Mouse (Mus musculus): ENCODE measurements around the gene Pdia5. TPM values are rescaled to one million over a fixed set of nuclear protein-coding genes. Genes with fewer than 3 reads are reported as not detected.

The Pdia5 gene
- polyA plus RNA-seq, 1 experiment from 2014 or later = 63.4 TPM

- Histone ChIP-seq H3K4me3 (replicated peaks) (no peak overlapping the region), H3K36me3 (replicated peaks) (no peaks in the 10 kb centered on the region), H3K9ac (no peak overlapping the region), H3K4me2 (no peak overlapping the region), H3K27ac (replicated peaks) (no peak overlapping the region), H3K9me3 (replicated peaks) (no peaks in the 10 kb centered on the region), H3K27me3 (no peaks in the 10 kb centered on the region), H3K4me1 (replicated peaks) (no peaks in the 10 kb centered on the region)
- no peak for ATAC-seq (ENCODE audit: insufficient read depth)
- WGBS (ENCODE audit: insufficient replicate concordance) = 72% methylated on average over 4 of the region's 4 CpGs
These were observed 15.1 kb upstream of the Pdia5 start for GRCm38 (mm10) chr16:35505786-35506185.

- WGBS (ENCODE audit: insufficient replicate concordance) = 69% methylated on average over 8 of the region's 8 CpGs
- H3K4me1 ChIP-seq (replicated peaks) = no peaks in the 10 kb centered on the region
- no peaks in the 10 kb centered on the region for H3K27me3 ChIP-seq
- H3K4me2 ChIP-seq = no peak overlapping the region
- no peaks in the 10 kb centered on the region for H3K9me3 ChIP-seq (replicated peaks)
- no peak overlapping the region for H3K9ac ChIP-seq
- H3K27ac ChIP-seq (replicated peaks) = no peak overlapping the region
- no peak for ATAC-seq (ENCODE audit: insufficient read depth)
- no peaks in the 10 kb centered on the region for H3K36me3 ChIP-seq (replicated peaks)
- H3K4me3 ChIP-seq (replicated peaks) = no peak overlapping the region
These were observed 13.6 kb upstream of the Pdia5 start for GRCm38 (mm10) chr16:35504266-35504665.

- ATAC-seq (ENCODE audit: insufficient read depth) = no peak
- no peak overlapping the region for H3K4me2 ChIP-seq
- H3K4me3 ChIP-seq (replicated peaks) = no peak overlapping the region
- no peak overlapping the region for H3K27ac ChIP-seq (replicated peaks)
- 69% methylated on average over 11 of the region's 11 CpGs for WGBS (ENCODE audit: insufficient replicate concordance)
- H3K4me1 ChIP-seq (replicated peaks) = no peaks in the 10 kb centered on the region
- H3K27me3 ChIP-seq = no peaks in the 10 kb centered on the region
- H3K9me3 ChIP-seq (replicated peaks) = no peaks in the 10 kb centered on the region
- H3K36me3 ChIP-seq (replicated peaks) = no peaks in the 10 kb centered on the region
- no peak overlapping the region for H3K9ac ChIP-seq
These were observed 11.8 kb upstream of the Pdia5 start for GRCm38 (mm10) chr16:35502456-35502855.

- 68% methylated on average over 4 of the region's 4 CpGs for WGBS (ENCODE audit: insufficient replicate concordance)
- ATAC-seq (ENCODE audit: insufficient read depth) = no peak
- no peak overlapping the region for H3K27ac ChIP-seq (replicated peaks)
These were observed 10.6 kb upstream of the Pdia5 start for GRCm38 (mm10) chr16:35501106-35501760.

GRCm38 (mm10) chr16:35500342-35500741, 9.7 kb upstream of the Pdia5 start:
- Histone ChIP-seq H3K9me3 (replicated peaks) (no peaks in the 10 kb centered on the region), H3K36me3 (replicated peaks) (no peaks in the 10 kb centered on the region), H3K9ac (no peak overlapping the region), H3K27ac (replicated peaks) (no peak overlapping the region), H3K4me2 (no peak overlapping the region), H3K4me1 (replicated peaks) (no peaks in the 10 kb centered on the region), H3K27me3 (no peaks in the 10 kb centered on the region), H3K4me3 (replicated peaks) (no peak overlapping the region)
- 62% methylated on average over 3 of the region's 3 CpGs for WGBS (ENCODE audit: insufficient replicate concordance)
- ATAC-seq (ENCODE audit: insufficient read depth) = no peak

More at GRCm38 (mm10) chr16:35501106-35501760, 10.6 kb upstream of the Pdia5 start:
- Histone ChIP-seq H3K4me3 (replicated peaks) (no peak overlapping the region), H3K36me3 (replicated peaks) (no peaks in the 10 kb centered on the region), H3K4me2 (no peak overlapping the region), H3K4me1 (replicated peaks) (no peaks in the 10 kb centered on the region), H3K27me3 (no peaks in the 10 kb centered on the region), H3K9me3 (replicated peaks) (no peaks in the 10 kb centered on the region), H3K9ac (no peak overlapping the region)

- 6% methylated on average over 10 of the region's 10 CpGs for WGBS (ENCODE audit: insufficient replicate concordance)
- H3K4me3 ChIP-seq (replicated peaks) = peak overlapping the region; percentile 62
- no peaks in the 10 kb centered on the region for H3K9me3 ChIP-seq (replicated peaks)
- peaks cover 15% of the 10 kb centered on the region for H3K27me3 ChIP-seq
- H3K36me3 ChIP-seq (replicated peaks) = no peaks in the 10 kb centered on the region
- peak overlapping the region; percentile 39; the same call in 1 of the 2 replicates for H3K9ac ChIP-seq
- peaks cover 7% of the 10 kb centered on the region for H3K4me1 ChIP-seq (replicated peaks)
- ATAC-seq (ENCODE audit: insufficient read depth) = no peak
- 0 out of 2 replicates have a peak overlapping the region, but pooled peaks have one; percentile 6 for H3K27ac ChIP-seq (replicated peaks)
- peak overlapping the region; percentile 59 for H3K4me2 ChIP-seq
These were observed 880 bp downstream of the Pdia5 start for GRCm38 (mm10) chr16:35489793-35490192.

GRCm38 (mm10) chr16:35489066-35489718, 1.5 kb downstream of the Pdia5 start:
- peak overlapping the region; percentile 59 for H3K4me2 ChIP-seq
- no peaks in the 10 kb centered on the region for H3K9me3 ChIP-seq (replicated peaks)
- peak overlapping the region; percentile 66 for H3K27ac ChIP-seq (replicated peaks)
- H3K9ac ChIP-seq = no peak overlapping the region
- H3K4me1 ChIP-seq (replicated peaks) = peaks cover 11% of the 10 kb centered on the region
- H3K27me3 ChIP-seq = peaks cover 15% of the 10 kb centered on the region
- no peaks in the 10 kb centered on the region for H3K36me3 ChIP-seq (replicated peaks)
- ATAC-seq (ENCODE audit: insufficient read depth) = peak; percentile 43
- WGBS (ENCODE audit: insufficient replicate concordance) = 42% methylated on average over 10 of the region's 10 CpGs
- peak overlapping the region; percentile 62 for H3K4me3 ChIP-seq (replicated peaks)

GRCm38 (mm10) chr16:35487776-35488175, 2.9 kb downstream of the Pdia5 start:
- WGBS (ENCODE audit: insufficient replicate concordance) = 74% methylated on average over 4 of the region's 4 CpGs
- no peak for ATAC-seq (ENCODE audit: insufficient read depth)
- no peak overlapping the region for H3K9ac ChIP-seq

GRCm38 (mm10) chr16:35487056-35487455, 3.6 kb downstream of the Pdia5 start:
- H3K27me3 ChIP-seq = peaks cover 15% of the 10 kb centered on the region
- no peak overlapping the region for H3K4me2 ChIP-seq
- H3K27ac ChIP-seq (replicated peaks) = no peak overlapping the region
- H3K4me1 ChIP-seq (replicated peaks) = peaks cover 11% of the 10 kb centered on the region
- H3K36me3 ChIP-seq (replicated peaks) = no peaks in the 10 kb centered on the region
- H3K9ac ChIP-seq = no peak overlapping the region
- no peak for ATAC-seq (ENCODE audit: insufficient read depth)
- H3K4me3 ChIP-seq (replicated peaks) = no peak overlapping the region
- no peaks in the 10 kb centered on the region for H3K9me3 ChIP-seq (replicated peaks)
- WGBS (ENCODE audit: insufficient replicate concordance) = 37% methylated on average over 4 of the region's 4 CpGs

More at GRCm38 (mm10) chr16:35487776-35488175, 2.9 kb downstream of the Pdia5 start:
- Histone ChIP-seq H3K9me3 (replicated peaks) (no peaks in the 10 kb centered on the region), H3K27ac (replicated peaks) (no peak overlapping the region), H3K4me3 (replicated peaks) (no peak overlapping the region), H3K4me2 (no peak overlapping the region), H3K36me3 (replicated peaks) (no peaks in the 10 kb centered on the region), H3K27me3 (peaks cover 15% of the 10 kb centered on the region), H3K4me1 (replicated peaks) (peaks cover 11% of the 10 kb centered on the region)

GRCm38 (mm10) chr16:35485711-35486110, 5.0 kb downstream of the Pdia5 start:
- WGBS (ENCODE audit: insufficient replicate concordance) = 76% methylated on average over 9 of the region's 9 CpGs
- peaks cover 11% of the 10 kb centered on the region for H3K4me1 ChIP-seq (replicated peaks)
- peaks cover 12% of the 10 kb centered on the region for H3K27me3 ChIP-seq
- H3K36me3 ChIP-seq (replicated peaks) = no peaks in the 10 kb centered on the region
- H3K4me3 ChIP-seq (replicated peaks) = no peak overlapping the region
- H3K9ac ChIP-seq = no peak overlapping the region
- no peaks in the 10 kb centered on the region for H3K9me3 ChIP-seq (replicated peaks)
- ATAC-seq (ENCODE audit: insufficient read depth) = no peak
- H3K27ac ChIP-seq (replicated peaks) = no peak overlapping the region
- H3K4me2 ChIP-seq = no peak overlapping the region

GRCm38 (mm10) chr16:35484526-35485233, 6.0 kb downstream of the Pdia5 start:
- H3K4me1 ChIP-seq (replicated peaks) = peaks cover 11% of the 10 kb centered on the region
- no peaks in the 10 kb centered on the region for H3K9me3 ChIP-seq (replicated peaks)
- H3K27ac ChIP-seq (replicated peaks) = no peak overlapping the region
- H3K4me2 ChIP-seq = no peak overlapping the region
- no peak overlapping the region for H3K4me3 ChIP-seq (replicated peaks)
- 50% methylated on average over 8 of the region's 8 CpGs for WGBS (ENCODE audit: insufficient replicate concordance)
- H3K27me3 ChIP-seq = peaks cover 1% of the 10 kb centered on the region
- no peaks in the 10 kb centered on the region for H3K36me3 ChIP-seq (replicated peaks)
- H3K9ac ChIP-seq = no peak overlapping the region
- ATAC-seq (ENCODE audit: insufficient read depth) = no peak
